Mouse (Mus musculus) stomach, embryonic 16.5 days (tissue): ENCODE measurements around the gene Jagn1. TPM values are rescaled to one million over a fixed set of nuclear protein-coding genes. Genes with fewer than 3 reads are reported as not detected.

Experiments used
- ATAC-seq: fragments of 200-750 bp; cut with Nextera tagmentation; 2 replicates; pipeline ENCODE4 v1.8.0; 2017; ENCODE audit warnings: moderate number of reproducible peaks, moderate TSS enrichment; ENCODE audit not compliant: insufficient read depth, low FRiP score
- H3K27ac ChIP-seq: fragments of 300-500 bp; sonication (generic); 2 replicates; pipeline ENCODE4 v1.5.1; 2014; ENCODE audit warnings: low read length
- H3K27me3 ChIP-seq: fragments of 300-500 bp; sonication (generic); 2 replicates; pipeline ENCODE4 v1.6.1; 2014; ENCODE audit warnings: low read length, control low read depth, mixed read lengths; ENCODE audit not compliant: control insufficient read depth, insufficient read depth
- H3K36me3 ChIP-seq: fragments of 300-500 bp; sonication (generic); 2 replicates; pipeline ENCODE4 v1.6.1; 2014; ENCODE audit warnings: low read length; ENCODE audit not compliant: control insufficient read depth, insufficient read depth
- H3K4me1 ChIP-seq: fragments of 300-500 bp; sonication (generic); 2 replicates; pipeline ENCODE4 v1.6.1; 2014; ENCODE audit warnings: low read length, control low read depth, mixed read lengths; ENCODE audit not compliant: control insufficient read depth, insufficient read depth
- H3K4me2 ChIP-seq: fragments of 300-500 bp; sonication (generic); 2 replicates; pipeline ENCODE4 v1.6.1; 2014; ENCODE audit warnings: low read depth, low read length, mixed read lengths
- H3K4me3 ChIP-seq: fragments of 300-500 bp; sonication (generic); replicated peaks from 2 replicates; pipeline ENCODE4 v1.5.1; 2014; ENCODE audit warnings: mild to moderate bottlenecking, low read length
- H3K9ac ChIP-seq: fragments of 300-500 bp; sonication (generic); 2 replicates; pipeline ENCODE4 v1.6.1; 2014; ENCODE audit warnings: low read length
- H3K9me3 ChIP-seq: fragments of 300-500 bp; sonication (generic); replicated peaks from 2 replicates; pipeline ENCODE4 v1.6.1; 2016; ENCODE audit warnings: low read length, control low read depth; ENCODE audit not compliant: control insufficient read depth
- WGBS: fragments of 180-500 bp; shearing (Covaris S2); extraction: QIAGEN DNeasy Blood & Tissue Kit; methylation state at CpG from one replicate; pipeline ENCODE4 v1.1.7; 2014; 5-methylcytosine and 5-hydroxymethylcytosine counted together
- polyA plus RNA-seq: library from polyadenylated mRNA; unstranded; fragments of >200 nt; fragmentation: Nextera tagmentation; extraction: Ambion mirVana; gene quantifications from 2 replicates; pipeline ENCODE4 v1.2.1, GENCODE M21; 2015

Jagn1 gene
- polyA plus RNA-seq, 1 experiment from 2014 or later, result 88.5 TPM

DNA sequence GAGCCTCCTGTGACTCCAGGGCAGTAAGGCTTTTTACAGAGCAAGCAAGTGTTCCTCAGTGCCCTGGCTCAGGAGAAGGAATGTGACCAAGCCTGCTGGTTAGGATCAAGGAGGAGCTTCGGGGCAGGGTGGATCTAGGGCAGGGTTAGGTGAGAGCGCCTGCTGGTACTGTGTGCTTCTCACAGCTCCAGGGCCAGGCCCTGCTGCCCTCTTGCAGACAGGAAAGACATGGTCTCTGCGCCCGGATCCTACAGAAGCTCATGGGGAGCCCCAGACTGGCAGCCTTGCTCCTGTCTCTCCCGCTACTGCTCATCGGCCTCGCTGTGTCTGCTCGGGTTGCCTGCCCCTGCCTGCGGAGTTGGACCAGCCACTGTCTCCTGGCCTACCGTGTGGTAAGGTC is 16.3 kb downstream of the Jagn1 start:
- Histone ChIP-seq H3K9ac (peak overlapping the region; percentile 59), H3K27ac (peak overlapping the region; percentile 58), H3K4me2 (peak overlapping the region; percentile 48), H3K9me3 (no peaks in the 10 kb centered on the region), H3K4me3 (peak overlapping the region; percentile 35), H3K36me3 (no peaks in the 10 kb centered on the region), H3K4me1 (no peaks in the 10 kb centered on the region), H3K27me3 (no peaks in the 10 kb centered on the region)
- peak; percentile 94 for ATAC-seq
- 39% methylated on average over 10 of the region's 10 CpGs for WGBS

DNA sequence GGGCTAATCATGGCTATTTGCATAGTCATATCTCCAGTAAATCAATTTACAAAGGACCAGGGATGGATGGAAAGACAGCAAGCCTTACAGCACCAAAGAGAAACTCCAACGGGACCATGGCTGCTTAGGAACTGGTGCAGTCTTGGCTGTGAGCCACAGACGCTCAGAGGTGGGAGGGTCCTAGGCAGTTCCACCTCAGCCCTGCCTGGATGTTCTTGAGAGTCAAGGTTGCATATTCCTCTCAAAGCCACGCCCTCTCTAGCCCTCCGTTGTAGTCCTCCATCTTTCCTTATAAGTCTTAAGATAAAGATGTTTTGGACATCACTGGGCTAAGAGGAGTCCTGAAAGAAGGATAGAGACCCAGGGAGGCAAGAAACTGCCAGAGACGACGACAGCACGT is 21.7 kb downstream of the Jagn1 start:
- H3K4me2 ChIP-seq, result no peak overlapping the region
- no peaks in the 10 kb centered on the region; the same call in 1 of the 2 replicates for H3K4me1 ChIP-seq
- no peaks in the 10 kb centered on the region for H3K36me3 ChIP-seq
- ATAC-seq, result no peak
- H3K9ac ChIP-seq, result no peak overlapping the region
- no peaks in the 10 kb centered on the region for H3K27me3 ChIP-seq
- H3K9me3 ChIP-seq, result no peaks in the 10 kb centered on the region
- no peak overlapping the region for H3K27ac ChIP-seq
- no peak overlapping the region for H3K4me3 ChIP-seq
- 57% methylated on average over 7 of the region's 7 CpGs for WGBS

DNA sequence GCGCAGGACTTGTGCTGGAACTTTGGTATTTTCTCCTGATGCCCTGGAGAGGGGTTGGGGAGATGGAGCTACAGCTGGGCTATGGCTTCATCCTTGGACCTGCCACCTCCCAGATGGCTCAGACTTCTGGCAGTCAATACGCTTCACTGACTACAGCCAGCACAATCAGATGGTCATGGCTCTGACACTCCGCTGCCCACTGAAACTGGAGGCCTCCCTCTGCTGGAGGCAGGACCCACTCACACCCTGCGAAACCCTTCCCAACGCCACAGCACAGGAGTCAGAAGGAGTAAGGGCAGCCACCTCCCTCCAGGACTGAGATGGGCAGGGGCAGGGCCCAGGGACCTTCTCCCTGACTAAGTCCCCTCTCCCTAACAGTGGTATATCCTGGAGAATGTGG is 23.2 kb downstream of the Jagn1 start:
- H3K4me2 ChIP-seq, result no peak overlapping the region
- no peak overlapping the region; the same call in 1 of the 2 replicates for H3K9ac ChIP-seq
- no peaks in the 10 kb centered on the region for H3K9me3 ChIP-seq
- H3K4me1 ChIP-seq, result peaks cover under 1% of the 10 kb centered on the region
- no peaks in the 10 kb centered on the region for H3K36me3 ChIP-seq
- WGBS, result 55% methylated on average over 5 of the region's 5 CpGs
- H3K27me3 ChIP-seq, result no peaks in the 10 kb centered on the region
- H3K27ac ChIP-seq, result no peak overlapping the region
- no peak for ATAC-seq
- H3K4me3 ChIP-seq, result no peak overlapping the region

DNA sequence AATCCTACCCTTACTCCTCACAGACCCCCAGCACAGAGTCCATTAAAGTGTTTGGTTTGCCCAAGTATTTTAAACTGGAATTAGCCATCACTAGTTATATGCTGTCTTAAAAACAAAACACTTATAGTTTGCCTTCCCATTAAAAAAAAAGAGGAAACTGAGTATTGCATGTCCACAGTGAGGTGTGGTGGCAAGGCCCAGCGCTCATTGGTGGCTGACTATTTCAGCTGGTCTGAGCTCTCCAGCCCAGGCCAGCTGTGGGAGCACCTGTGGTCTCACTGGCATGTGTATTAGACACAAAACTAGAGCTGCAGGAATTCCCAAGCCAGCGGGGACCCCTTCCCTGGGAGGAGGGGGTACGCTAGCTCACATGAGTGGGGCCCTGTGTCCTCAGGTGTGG is 26.1 kb downstream of the Jagn1 start:
- H3K9ac ChIP-seq, result peak overlapping the region; percentile 38
- H3K4me1 ChIP-seq, result peaks cover 20% of the 10 kb centered on the region
- WGBS, result 71% methylated on average over 3 of the region's 3 CpGs
- no peak for ATAC-seq
- no peak overlapping the region for H3K4me3 ChIP-seq
- H3K9me3 ChIP-seq, result no peaks in the 10 kb centered on the region
- H3K36me3 ChIP-seq, result no peaks in the 10 kb centered on the region
- H3K27ac ChIP-seq, result no peak overlapping the region
- H3K27me3 ChIP-seq, result no peaks in the 10 kb centered on the region
- peak overlapping the region; percentile 63; the same call in 1 of the 2 replicates for H3K4me2 ChIP-seq

DNA sequence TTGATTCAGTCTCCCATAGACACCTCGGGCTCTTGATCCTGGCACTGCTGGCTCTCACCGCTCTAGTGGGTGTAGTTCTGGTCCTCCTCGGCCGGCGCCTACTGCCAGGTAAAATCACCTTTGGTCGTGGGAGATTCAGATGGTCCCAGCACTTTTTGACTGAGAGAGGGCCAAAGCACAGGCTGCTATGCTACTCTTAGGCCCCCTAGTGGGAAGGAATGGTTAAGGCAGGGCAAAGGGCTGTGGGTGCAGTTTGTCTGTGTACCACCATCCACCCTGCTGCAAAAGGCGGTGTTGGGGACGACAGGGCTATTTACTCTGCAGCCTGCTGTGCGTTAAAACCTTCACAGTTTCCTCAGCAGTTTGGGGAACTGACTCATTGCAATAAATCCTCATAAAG is 26.7 kb downstream of the Jagn1 start:
- 5% methylated on average over 9 of the region's 9 CpGs for WGBS
- peak; percentile 35; the same call in 1 of the 2 replicates for ATAC-seq
- Histone ChIP-seq H3K27me3 (no peaks in the 10 kb centered on the region), H3K9ac (peak overlapping the region; percentile 38), H3K36me3 (no peaks in the 10 kb centered on the region), H3K4me3 (peak overlapping the region; percentile 39), H3K4me1 (peaks cover 20% of the 10 kb centered on the region), H3K4me2 (peak overlapping the region; percentile 63), H3K9me3 (no peaks in the 10 kb centered on the region), H3K27ac (no peak overlapping the region)

DNA sequence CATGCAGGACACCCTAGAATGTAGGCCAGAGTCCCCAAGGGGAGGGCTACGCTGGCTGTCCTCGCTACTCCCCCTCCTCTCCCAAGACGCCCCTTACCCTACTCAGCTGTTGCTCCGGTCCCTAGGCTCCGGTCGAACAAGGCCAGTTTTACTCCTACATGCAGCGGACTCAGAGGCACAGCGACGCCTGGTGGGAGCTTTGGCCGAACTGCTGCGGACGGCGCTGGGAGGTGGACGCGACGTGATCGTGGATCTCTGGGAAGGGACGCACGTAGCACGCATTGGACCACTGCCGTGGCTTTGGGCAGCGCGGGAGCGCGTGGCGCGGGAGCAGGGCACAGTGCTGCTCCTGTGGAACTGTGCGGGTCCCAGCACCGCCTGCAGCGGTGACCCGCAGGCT is 27.1 kb downstream of the Jagn1 start:
- peaks cover 20% of the 10 kb centered on the region for H3K4me1 ChIP-seq
- WGBS, result 2% methylated on average over 31 of the region's 31 CpGs
- H3K36me3 ChIP-seq, result no peaks in the 10 kb centered on the region
- H3K27me3 ChIP-seq, result no peaks in the 10 kb centered on the region
- peak overlapping the region; percentile 38 for H3K9ac ChIP-seq
- H3K4me3 ChIP-seq, result peak overlapping the region; percentile 39
- H3K27ac ChIP-seq, result no peak overlapping the region
- ATAC-seq, result peak; percentile 74; the same call in 1 of the 2 replicates
- peak overlapping the region; percentile 63 for H3K4me2 ChIP-seq
- no peaks in the 10 kb centered on the region for H3K9me3 ChIP-seq

DNA sequence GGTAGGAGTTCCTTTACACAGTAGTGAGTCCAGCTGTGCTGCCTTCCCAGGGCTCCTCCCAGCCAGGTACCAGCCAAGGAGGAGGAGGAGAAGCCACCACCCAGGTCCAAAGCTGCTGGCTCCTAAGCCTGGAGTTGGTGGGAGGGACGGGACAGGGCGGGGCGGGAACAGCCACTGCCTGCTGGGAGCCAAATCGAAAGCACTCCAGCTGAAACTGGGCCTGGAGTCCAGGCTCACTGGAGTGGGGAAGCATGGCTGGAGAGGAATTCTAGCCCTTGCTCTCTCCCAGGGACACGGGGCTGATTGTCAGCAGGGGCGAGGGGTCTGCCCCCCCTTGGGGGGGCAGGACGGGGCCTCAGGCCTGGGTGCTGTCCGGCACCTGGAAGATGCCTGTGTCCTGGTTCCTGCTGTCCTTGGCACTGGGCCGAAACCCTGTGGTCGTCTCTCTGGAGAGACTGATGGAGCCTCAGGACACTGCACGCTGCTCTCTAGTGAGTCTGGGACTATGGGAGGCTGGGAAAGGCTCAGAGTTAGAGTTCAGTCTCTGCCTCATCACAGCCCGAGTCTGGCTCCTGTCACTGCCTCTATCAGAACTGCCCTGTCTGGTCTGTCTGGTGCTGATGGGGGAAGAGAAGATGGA is 29.0 kb downstream of the Jagn1 start, which contains the start of gene Il17rc:
Gene Il17rc (plus strand): TSS at position 131 of the 640 bp plus-strand sequence.
- Histone ChIP-seq H3K9ac (peak within 1 kb of the TSS; percentile 83), H3K9me3 (no peaks in the 10 kb centered on the region), H3K27ac (peak within 1 kb of the TSS; percentile 93), H3K27me3 (no peaks in the 10 kb centered on the region), H3K4me3 (peak within 1 kb of the TSS; percentile 49), H3K4me2 (peak within 1 kb of the TSS; percentile 74), H3K36me3 (no peaks in the 10 kb centered on the region), H3K4me1 (peaks cover 20% of the 10 kb centered on the region)
- WGBS, result 22% methylated on average over 12 of the region's 12 CpGs
- ATAC-seq, result peak; percentile 78

DNA sequence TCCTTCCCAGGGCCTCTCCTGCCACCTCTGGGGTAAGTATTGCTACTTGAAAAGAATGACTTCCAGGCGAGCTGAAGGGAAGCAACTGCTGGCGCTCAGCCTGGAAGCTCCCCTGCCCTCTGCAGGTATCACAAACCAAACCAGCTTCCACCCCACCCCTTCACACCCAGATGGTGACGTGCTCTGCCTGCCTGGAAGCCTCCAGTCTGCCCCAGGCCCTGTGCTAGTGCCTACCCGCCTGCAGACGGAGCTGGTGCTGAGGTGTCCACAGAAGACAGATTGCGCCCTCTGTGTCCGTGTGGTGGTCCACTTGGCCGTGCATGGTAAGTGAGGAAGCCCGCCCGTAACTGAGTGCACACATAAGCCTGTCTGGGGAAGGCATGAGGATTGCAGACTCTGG is 29.7 kb downstream of the Jagn1 start:
- H3K27ac ChIP-seq, result peak overlapping the region; percentile 93
- H3K4me1 ChIP-seq, result peaks cover 20% of the 10 kb centered on the region

DNA sequence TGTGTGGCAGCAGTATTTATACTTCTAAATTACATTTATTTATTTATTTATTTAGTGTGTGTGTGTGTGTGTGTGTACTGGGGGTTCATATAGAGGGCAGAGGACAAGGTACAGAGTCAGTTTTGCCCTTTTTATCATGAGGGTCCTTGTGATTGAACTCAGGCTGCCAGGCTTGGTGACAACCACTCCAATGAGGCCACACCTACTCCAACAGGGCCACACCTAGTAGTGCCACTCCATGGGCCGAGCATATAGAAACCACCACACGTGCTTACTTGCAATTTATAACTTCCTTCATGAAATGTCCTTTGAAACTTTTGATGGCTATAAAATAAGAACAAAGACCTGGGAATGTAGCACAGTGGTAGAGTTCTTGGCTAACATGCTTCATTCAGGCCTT is 30.9 kb downstream of the Jagn1 start:
- Histone ChIP-seq H3K9me3 (no peaks in the 10 kb centered on the region), H3K27me3 (no peaks in the 10 kb centered on the region), H3K36me3 (no peaks in the 10 kb centered on the region), H3K4me1 (peaks cover 20% of the 10 kb centered on the region), H3K4me3 (no peak overlapping the region), H3K27ac (no peak overlapping the region), H3K9ac (no peak overlapping the region), H3K4me2 (no peak overlapping the region)
- WGBS, result 62% methylated on average over 2 of the region's 2 CpGs
- ATAC-seq, result no peak

More for the DNA sequence above, 29.7 kb downstream of the Jagn1 start:
- peak; percentile 52; the same call in 1 of the 2 replicates for ATAC-seq
- H3K4me2 ChIP-seq, result peak overlapping the region; percentile 74
- no peaks in the 10 kb centered on the region for H3K36me3 ChIP-seq
- H3K9me3 ChIP-seq, result no peaks in the 10 kb centered on the region
- H3K4me3 ChIP-seq, result peak overlapping the region; percentile 49
- peak overlapping the region; percentile 83 for H3K9ac ChIP-seq
- H3K27me3 ChIP-seq, result no peaks in the 10 kb centered on the region
- WGBS, result 64% methylated on average over 10 of the region's 10 CpGs
